Mouse (Mus musculus): ENCODE results near the gene Tbc1d10b.

The Tbc1d10b gene

DNA sequence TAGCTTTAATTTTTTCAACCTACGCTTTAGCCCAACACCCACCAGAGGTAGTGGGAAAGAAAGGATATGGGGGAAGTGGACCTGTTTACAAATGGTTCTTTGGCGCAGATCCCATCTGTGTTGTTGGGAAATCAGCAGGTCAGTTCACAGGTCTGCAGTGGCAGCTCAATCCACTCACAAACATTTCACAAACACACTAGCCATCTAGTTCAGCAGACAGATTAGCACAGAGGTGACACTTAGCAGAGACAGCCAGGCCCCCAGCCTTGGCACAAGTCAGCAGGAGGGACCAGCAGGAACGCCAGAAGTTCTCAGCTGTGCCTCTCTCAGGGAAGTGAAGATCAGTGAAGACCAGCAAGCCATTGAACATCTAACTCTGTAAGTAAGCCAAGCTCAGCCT is 60.4 kb downstream of the Tbc1d10b start:
- no peak for DNase-seq

Data from layer of hippocampus, adult 9-11 months (tissue).